Mouse (Mus musculus) cerebellum, adult 2 months (tissue): ENCODE measurements around the gene Olfr69.

Experiments used
- CTCF ChIP-seq: fragments of 200-500 bp; IDR thresholded peaks from 2 replicates; pipeline ENCODE4 v1.5.1; 2011; ENCODE audit warnings: low read depth, mild to moderate bottlenecking, control low read depth, low read length, moderate library complexity, borderline replicate concordance; ENCODE audit not compliant: insufficient read depth
- POLR2A ChIP-seq: fragments of 200-500 bp; IDR thresholded peaks from 2 replicates; pipeline ENCODE4 v1.6.1; 2011; ENCODE audit warnings: low read length, control low read depth, borderline replicate concordance; ENCODE audit not compliant: insufficient read depth

GRCm38 (mm10) chr7:103808971-103809800 is 37.8 kb upstream of the Olfr69 start:
- TF ChIP-seq CTCF = no peak
- no peak for TF ChIP-seq POLR2A
